Mouse (Mus musculus) lung, postnatal 0 days (tissue): Measurements from ENCODE around the gene Fosl2. TPM values are rescaled to one million over a fixed set of nuclear protein-coding genes. Genes with fewer than 3 reads are reported as not detected.

Experiments
- ATAC-seq: fragments of 200-750 bp; cut with Nextera tagmentation; 2 replicates; pipeline ENCODE4 v1.8.0; 2017; ENCODE audit warnings: moderate library complexity
- DNase-seq: peaks from one replicate; pipeline ENCODE4 v3.0.0-alpha.2; 2016; ENCODE audit warnings: low spot score
- H3K27ac ChIP-seq: fragments of 300-500 bp; sonication (generic); 2 replicates; pipeline ENCODE4 v1.5.1; 2014; ENCODE audit warnings: antibody characterized with exemption, mild to moderate bottlenecking, low read length, mixed read lengths
- H3K27me3 ChIP-seq: fragments of 300-500 bp; sonication (generic); replicated peaks from 2 replicates; pipeline ENCODE4 v1.6.1; 2014; ENCODE audit warnings: low read length, mixed read lengths; ENCODE audit not compliant: insufficient read depth
- H3K36me3 ChIP-seq: fragments of 300-500 bp; sonication (generic); 2 replicates; pipeline ENCODE4 v1.6.1; 2014; ENCODE audit warnings: low read length, mixed read lengths; ENCODE audit not compliant: insufficient read depth
- H3K4me1 ChIP-seq: fragments of 300-500 bp; sonication (generic); 2 replicates; pipeline ENCODE4 v1.6.1; 2014; ENCODE audit warnings: antibody characterized with exemption, low read depth, low read length, mixed read lengths; ENCODE audit not compliant: insufficient read depth
- H3K4me2 ChIP-seq: fragments of 300-500 bp; sonication (generic); replicated peaks from 2 replicates; pipeline ENCODE4 v1.6.1; 2014; ENCODE audit warnings: low read depth, mild to moderate bottlenecking, low read length, moderate library complexity, mixed read lengths
- H3K4me3 ChIP-seq: fragments of 300-500 bp; sonication (generic); 2 replicates; pipeline ENCODE4 v1.5.1; 2014; ENCODE audit warnings: low read depth, low read length
- H3K9ac ChIP-seq: fragments of 300-500 bp; sonication (generic); replicated peaks from 2 replicates; pipeline ENCODE4 v1.6.1; 2014; ENCODE audit warnings: low read depth, mild to moderate bottlenecking
- H3K9me3 ChIP-seq: fragments of 300-500 bp; sonication (generic); 2 replicates; pipeline ENCODE4 v1.6.1; 2016; ENCODE audit warnings: low read length, mixed read lengths
- CTCF ChIP-seq: IDR thresholded peaks from 2 replicates; pipeline ENCODE4 v1.5.1; 2016; ENCODE audit warnings: antibody characterized with exemption, mild to moderate bottlenecking
- EP300 ChIP-seq: IDR thresholded peaks from 2 replicates; pipeline ENCODE4 v1.6.1; 2016; ENCODE audit warnings: antibody characterized with exemption, mild to moderate bottlenecking, control low read depth
- WGBS: fragments of 180-500 bp; shearing (Covaris S2); extraction: QIAGEN DNeasy Blood & Tissue Kit; methylation state at CpG from one replicate; pipeline ENCODE4 v1.1.7; 2014; 5-methylcytosine and 5-hydroxymethylcytosine counted together
- polyA plus RNA-seq: library from polyadenylated mRNA; unstranded; fragments of >200 nt; fragmentation: Nextera tagmentation; extraction: Ambion mirVana; gene quantifications from 2 replicates; pipeline ENCODE4 v1.2.1, GENCODE M21; 2015

Fosl2 gene
- polyA plus RNA-seq, 1 experiment from 2014 or later: 7.9 TPM

DNA sequence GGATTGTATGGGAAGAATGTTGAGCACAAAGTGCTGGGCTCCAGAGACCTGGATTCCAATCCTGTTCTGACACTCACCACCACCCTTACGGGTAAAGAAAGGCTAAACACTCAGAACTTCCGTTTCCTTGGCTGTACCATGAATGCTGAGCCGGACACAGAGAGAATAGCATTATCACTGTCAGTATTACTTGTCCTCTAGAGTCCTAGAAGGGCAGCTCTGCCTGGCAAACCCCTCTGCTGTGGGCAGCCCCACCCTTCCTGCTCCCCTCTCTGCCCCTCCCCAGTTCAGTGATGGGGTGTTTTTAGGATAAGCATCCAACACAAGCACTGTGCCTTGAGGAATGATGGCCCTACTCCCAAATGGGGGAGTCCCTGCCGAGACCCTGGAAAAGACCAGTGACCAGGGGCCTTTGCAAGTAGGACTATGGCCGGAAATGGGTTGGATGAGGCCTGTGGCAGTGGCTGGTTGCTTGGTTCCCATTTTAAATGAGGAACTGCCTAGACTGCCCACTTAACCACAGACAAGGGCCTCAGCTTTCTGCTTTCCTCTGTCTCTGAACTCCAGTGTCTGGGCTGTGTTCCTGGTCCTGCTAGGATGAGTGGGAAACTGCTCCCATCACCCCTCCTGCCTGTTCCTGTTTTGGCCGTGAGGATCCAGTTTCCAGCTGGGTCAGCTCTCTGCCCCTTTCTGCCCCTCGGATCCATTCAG, 23.2 kb upstream of the Fosl2 start:
- Histone ChIP-seq H3K27me3 (no peaks in the 10 kb centered on the region), H3K27ac (0 out of 2 replicates have a peak overlapping the region, but pooled peaks have one; percentile 5), H3K9ac (no peak overlapping the region), H3K9me3 (no peaks in the 10 kb centered on the region), H3K4me1 (no peaks in the 10 kb centered on the region), H3K4me2 (no peak overlapping the region), H3K36me3 (no peaks in the 10 kb centered on the region), H3K4me3 (no peak overlapping the region)
- TF ChIP-seq CTCF (no peak), EP300 (no peak)
- DNase-seq (peak; percentile 37), ATAC-seq (0 out of 2 replicates have a peak, but pooled peaks have one; percentile 25)
- WGBS: 73% methylated on average over 7 of the region's 7 CpGs

DNA sequence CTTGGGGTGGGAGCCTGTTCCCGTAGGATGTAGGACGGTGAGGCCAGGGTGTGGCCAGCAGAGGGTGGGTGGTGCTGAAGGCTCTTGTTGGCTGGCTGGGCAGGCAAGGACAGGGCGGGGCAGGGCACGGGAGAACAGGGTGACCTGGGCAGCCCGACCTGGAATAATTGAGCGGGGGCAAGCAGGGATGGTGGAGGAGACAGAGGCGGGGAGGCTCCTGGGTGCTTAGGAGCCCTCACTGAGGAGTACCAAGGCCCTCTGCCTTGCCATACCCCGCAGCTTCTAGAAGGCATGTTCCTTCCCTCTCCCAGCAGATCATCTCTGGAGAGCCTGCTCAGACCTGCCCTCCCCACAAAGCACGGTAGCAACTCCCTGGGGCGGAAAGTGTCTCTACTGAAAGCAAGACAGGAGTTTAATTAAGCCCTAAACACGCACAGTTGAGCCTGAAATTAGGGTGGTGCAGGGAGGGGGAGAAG, 14.7 kb upstream of the Fosl2 start:
- Histone ChIP-seq H3K4me1 (peaks cover 6% of the 10 kb centered on the region; the same call in 1 of the 2 replicates), H3K9ac (0 out of 2 replicates have a peak overlapping the region, but pooled peaks have one; percentile 16), H3K27ac (0 out of 2 replicates have a peak overlapping the region, but pooled peaks have one; percentile 38), H3K4me2 (peak overlapping the region; percentile 17), H3K27me3 (no peaks in the 10 kb centered on the region), H3K36me3 (no peaks in the 10 kb centered on the region), H3K9me3 (no peaks in the 10 kb centered on the region), H3K4me3 (no peak overlapping the region)
- 33% methylated on average over 11 of the region's 11 CpGs for WGBS
- no peak for TF ChIP-seq EP300
- TF ChIP-seq CTCF: 0 out of 2 replicates have a peak, but pooled peaks have one; percentile 18
- DNase-seq (peak; percentile 64), ATAC-seq (peak; percentile 92)

DNA sequence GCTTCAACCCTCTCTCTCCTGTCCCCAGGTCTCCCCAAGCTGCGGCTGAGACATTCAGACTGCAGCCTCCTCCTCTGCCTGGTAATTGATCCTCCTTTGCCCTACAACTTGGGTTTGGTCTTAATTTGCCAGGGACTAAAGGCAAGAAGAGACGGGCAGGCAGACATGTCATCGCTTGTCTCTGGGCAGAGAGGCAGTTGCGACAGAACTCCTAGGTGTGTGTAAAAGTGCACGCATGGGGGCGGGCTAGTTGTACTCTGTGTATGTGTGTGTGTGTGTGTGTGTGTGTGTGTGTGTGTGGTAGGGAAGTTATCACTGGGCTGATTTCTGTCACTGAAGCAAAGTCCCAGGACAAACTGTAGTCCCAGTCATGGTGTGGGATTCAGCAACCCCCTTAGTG, 13.7 kb upstream of the Fosl2 start:
- peak; percentile 27; the same call in 1 of the 2 replicates for ATAC-seq
- no peak overlapping the region for H3K4me2 ChIP-seq
- no peak overlapping the region for H3K4me3 ChIP-seq
- no peak overlapping the region for H3K27ac ChIP-seq
- no peak for DNase-seq
- 82% methylated on average over 6 of the region's 6 CpGs for WGBS
- no peaks in the 10 kb centered on the region for H3K9me3 ChIP-seq
- H3K9ac ChIP-seq: no peak overlapping the region
- no peaks in the 10 kb centered on the region for H3K27me3 ChIP-seq
- H3K36me3 ChIP-seq: no peaks in the 10 kb centered on the region
- peaks cover 6% of the 10 kb centered on the region; the same call in 1 of the 2 replicates for H3K4me1 ChIP-seq
- TF ChIP-seq EP300 (no peak), CTCF (no peak)

DNA sequence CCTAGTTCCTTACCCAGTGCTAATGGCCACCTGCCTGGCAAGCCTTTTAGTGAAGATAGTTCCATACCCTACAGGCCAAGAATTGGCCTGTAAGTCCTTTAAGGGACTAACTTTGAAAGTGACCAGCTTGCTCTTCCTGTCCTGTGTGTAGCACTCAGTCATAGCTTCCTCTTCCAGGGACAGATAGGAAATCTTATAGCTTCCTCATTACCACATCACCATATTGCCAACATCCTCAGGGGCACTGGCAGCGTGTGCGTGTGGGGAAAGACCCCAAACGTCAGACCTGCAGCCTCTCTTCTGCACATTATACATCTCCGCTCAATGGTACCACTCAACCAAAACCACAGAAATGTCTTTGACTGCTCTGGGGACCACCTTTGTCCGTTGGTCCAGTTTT, 13.2 kb upstream of the Fosl2 start:
- ATAC-seq (0 out of 2 replicates have a peak, but pooled peaks have one; percentile 15), DNase-seq (peak; percentile 48)
- WGBS: 64% methylated on average over 5 of the region's 5 CpGs
- TF ChIP-seq EP300: no peak
- no peaks in the 10 kb centered on the region for H3K36me3 ChIP-seq
- H3K27me3 ChIP-seq: no peaks in the 10 kb centered on the region
- H3K4me3 ChIP-seq: no peak overlapping the region
- peaks cover 6% of the 10 kb centered on the region; the same call in 1 of the 2 replicates for H3K4me1 ChIP-seq
- no peak overlapping the region for H3K4me2 ChIP-seq
- no peak overlapping the region for H3K27ac ChIP-seq
- H3K9ac ChIP-seq: no peak overlapping the region
- no peaks in the 10 kb centered on the region for H3K9me3 ChIP-seq

DNA sequence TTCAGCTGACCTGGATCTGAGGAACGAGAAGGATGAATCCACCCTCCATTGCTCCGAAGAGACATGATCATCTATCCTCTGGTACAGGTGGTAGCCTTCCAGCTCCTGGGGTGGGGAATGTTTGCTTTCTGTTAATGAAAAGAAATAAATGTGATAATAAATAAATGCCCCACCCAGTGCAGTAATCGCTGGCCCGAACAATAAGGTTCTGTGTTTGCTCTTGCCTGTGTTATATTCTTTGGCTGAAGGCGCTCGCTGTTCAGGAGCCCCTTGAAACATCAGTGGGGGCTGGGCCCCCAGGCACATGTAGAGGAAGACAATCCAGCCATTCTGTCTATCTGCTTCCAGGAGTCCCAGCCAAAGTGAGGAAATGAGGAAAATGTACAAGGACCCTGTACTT, 10.6 kb upstream of the Fosl2 start:
- Histone ChIP-seq H3K36me3 (no peaks in the 10 kb centered on the region), H3K4me2 (no peak overlapping the region), H3K27ac (no peak overlapping the region), H3K4me3 (no peak overlapping the region), H3K9ac (no peak overlapping the region), H3K4me1 (peaks cover 6% of the 10 kb centered on the region; the same call in 1 of the 2 replicates), H3K9me3 (no peaks in the 10 kb centered on the region), H3K27me3 (no peaks in the 10 kb centered on the region)
- ATAC-seq: no peak
- TF ChIP-seq CTCF (no peak), EP300 (no peak)
- no peak for DNase-seq
- 69% methylated on average over 6 of the region's 6 CpGs for WGBS

DNA sequence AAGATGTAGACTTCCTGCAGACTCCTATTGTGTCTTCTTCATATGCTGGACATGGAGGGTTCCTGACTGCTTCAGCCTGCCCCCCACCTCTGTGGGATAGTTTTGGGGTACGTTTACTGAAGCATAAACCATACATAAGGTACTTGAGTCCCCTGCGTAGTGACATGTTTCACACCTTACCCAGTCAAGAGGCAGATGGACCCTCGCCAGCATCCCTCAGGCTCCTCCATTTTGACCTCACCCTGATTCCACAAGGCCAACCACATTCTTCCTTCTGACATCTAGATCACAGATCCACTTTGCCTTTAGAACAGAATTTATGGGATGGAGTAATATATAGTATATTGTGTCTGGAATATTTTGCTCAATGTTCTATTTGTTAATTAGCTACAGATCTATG, 8.4 kb upstream of the Fosl2 start:
- ATAC-seq: no peak
- H3K9me3 ChIP-seq: no peaks in the 10 kb centered on the region
- 66% methylated on average over 3 of the region's 3 CpGs for WGBS
- no peak overlapping the region for H3K9ac ChIP-seq
- no peaks in the 10 kb centered on the region for H3K27me3 ChIP-seq
- no peaks in the 10 kb centered on the region for H3K36me3 ChIP-seq
- TF ChIP-seq EP300 (no peak), CTCF (no peak)
- no peak for DNase-seq
- H3K4me1 ChIP-seq: no peaks in the 10 kb centered on the region
- H3K27ac ChIP-seq: no peak overlapping the region
- no peak overlapping the region for H3K4me2 ChIP-seq
- H3K4me3 ChIP-seq: no peak overlapping the region
